Mouse (Mus musculus) bone marrow, adult 2 months (tissue): ENCODE measurements around the gene Csf1. TPM values are rescaled to one million over a fixed set of nuclear protein-coding genes. Genes with fewer than 3 reads are reported as not detected.

Experiments used
- H3K27ac ChIP-seq: fragments of 200-500 bp; 2 replicates; pipeline ENCODE4 v1.5.1; 2012; ENCODE audit warnings: low read depth, mild to moderate bottlenecking, control low read depth, inconsistent platforms, low read length; ENCODE audit not compliant: control insufficient read depth, poor library complexity, insufficient read depth
- H3K4me1 ChIP-seq: fragments of 200-500 bp; 2 replicates; pipeline ENCODE4 v1.6.1; 2011; ENCODE audit warnings: low read length; ENCODE audit not compliant: control insufficient read depth, insufficient read depth
- H3K4me3 ChIP-seq: fragments of 200-500 bp; replicated peaks from 2 replicates; pipeline ENCODE3; 2011; ENCODE audit warnings: mild to moderate bottlenecking, low read depth, low read length, control low read depth; ENCODE audit not compliant: control insufficient read depth
- CTCF ChIP-seq: fragments of 200-500 bp; IDR thresholded peaks from 2 replicates; pipeline ENCODE4 v1.5.1; 2011; ENCODE audit warnings: low read length, control low read depth; ENCODE audit not compliant: control insufficient read depth, insufficient read depth
- POLR2A ChIP-seq: fragments of 200-500 bp; IDR thresholded peaks from 2 replicates; pipeline ENCODE4 v1.6.1; 2011; ENCODE audit warnings: low read depth, mild to moderate bottlenecking, control low read depth, low read length, borderline replicate concordance; ENCODE audit not compliant: control insufficient read depth
- WGBS: fragments of 180-500 bp; shearing (Covaris S2); methylation state at CpG from one replicate; pipeline ENCODE4 v1.1.7; 2018; 5-methylcytosine and 5-hydroxymethylcytosine counted together
- polyA plus RNA-seq: library from polyadenylated mRNA; stranded (reverse); fragments of >200 nt; gene quantifications from 2 replicates; pipeline ENCODE4 v1.2.4, GENCODE M21; 2011; ENCODE audit warnings: low replicate concordance; ENCODE audit not compliant: missing spikeins, insufficient read depth, insufficient read length

The Csf1 gene
- polyA plus RNA-seq, 1 experiment, result 21.8 TPM

GRCm38 (mm10) chr3:107794890-107795289 is 34.6 kb upstream of the Csf1 start:
- no peak overlapping the region for H3K4me3 ChIP-seq
- no peak overlapping the region for H3K27ac ChIP-seq
- WGBS, result 91% methylated on average over 3 of the region's 3 CpGs
- H3K4me1 ChIP-seq, result no peaks in the 10 kb centered on the region; the same call in 1 of the 2 replicates
- no peak for TF ChIP-seq CTCF
- no peak for TF ChIP-seq POLR2A

GRCm38 (mm10) chr3:107793300-107794201 is 33.3 kb upstream of the Csf1 start:
- TF ChIP-seq CTCF, result no peak
- no peak for TF ChIP-seq POLR2A
- no peaks in the 10 kb centered on the region; the same call in 1 of the 2 replicates for H3K4me1 ChIP-seq
- H3K4me3 ChIP-seq, result no peak overlapping the region
- no peak overlapping the region for H3K27ac ChIP-seq
- WGBS, result 75% methylated on average over 10 of the region's 10 CpGs

- H3K27ac ChIP-seq, result no peak overlapping the region
- no peak for TF ChIP-seq POLR2A
- TF ChIP-seq CTCF, result no peak
- no peaks in the 10 kb centered on the region; the same call in 1 of the 2 replicates for H3K4me1 ChIP-seq
- H3K4me3 ChIP-seq, result no peak overlapping the region
- 71% methylated on average over 5 of the region's 5 CpGs for WGBS
Measured at GRCm38 (mm10) chr3:107792736-107793135, 32.5 kb upstream of the Csf1 start.

GRCm38 (mm10) chr3:107790766-107791303 is 30.6 kb upstream of the Csf1 start:
- H3K4me3 ChIP-seq, result no peak overlapping the region
- H3K4me1 ChIP-seq, result peaks cover 5% of the 10 kb centered on the region; the same call in 1 of the 2 replicates
- H3K27ac ChIP-seq, result no peak overlapping the region
- TF ChIP-seq POLR2A (no peak), CTCF (no peak)
- WGBS, result 49% methylated on average over 11 of the region's 11 CpGs

GRCm38 (mm10) chr3:107790227-107790626 is 30.0 kb upstream of the Csf1 start:
- TF ChIP-seq POLR2A (no peak), CTCF (no peak)
- 67% methylated on average over 3 of the region's 3 CpGs for WGBS

GRCm38 (mm10) chr3:107788885-107789284 is 28.6 kb upstream of the Csf1 start:
- peaks cover 8% of the 10 kb centered on the region; the same call in 1 of the 2 replicates for H3K4me1 ChIP-seq
- no peak overlapping the region for H3K4me3 ChIP-seq
- WGBS, result 81% methylated on average over 3 of the region's 3 CpGs
- TF ChIP-seq POLR2A (no peak), CTCF (no peak)
- no peak overlapping the region for H3K27ac ChIP-seq

More at GRCm38 (mm10) chr3:107790227-107790626, 30.0 kb upstream of the Csf1 start:
- H3K4me3 ChIP-seq, result no peak overlapping the region
- peaks cover 5% of the 10 kb centered on the region; the same call in 1 of the 2 replicates for H3K4me1 ChIP-seq
- no peak overlapping the region for H3K27ac ChIP-seq

- 64% methylated on average over 15 of the region's 15 CpGs for WGBS
- Histone ChIP-seq H3K4me3 (no peak overlapping the region), H3K4me1 (peaks cover 8% of the 10 kb centered on the region; the same call in 1 of the 2 replicates), H3K27ac (no peak overlapping the region)
- TF ChIP-seq POLR2A (no peak), CTCF (no peak)
Measured at GRCm38 (mm10) chr3:107787613-107788501, 27.6 kb upstream of the Csf1 start.

- Histone ChIP-seq H3K27ac (no peak overlapping the region), H3K4me1 (peaks cover 8% of the 10 kb centered on the region; the same call in 1 of the 2 replicates), H3K4me3 (no peak overlapping the region)
- TF ChIP-seq POLR2A (no peak), CTCF (no peak)
- WGBS, result 72% methylated on average over 11 of the region's 11 CpGs
Measured at GRCm38 (mm10) chr3:107786980-107787612, 26.8 kb upstream of the Csf1 start.
